Mouse (Mus musculus): ENCODE data around the gene Specc1.

Gene Specc1

DNA sequence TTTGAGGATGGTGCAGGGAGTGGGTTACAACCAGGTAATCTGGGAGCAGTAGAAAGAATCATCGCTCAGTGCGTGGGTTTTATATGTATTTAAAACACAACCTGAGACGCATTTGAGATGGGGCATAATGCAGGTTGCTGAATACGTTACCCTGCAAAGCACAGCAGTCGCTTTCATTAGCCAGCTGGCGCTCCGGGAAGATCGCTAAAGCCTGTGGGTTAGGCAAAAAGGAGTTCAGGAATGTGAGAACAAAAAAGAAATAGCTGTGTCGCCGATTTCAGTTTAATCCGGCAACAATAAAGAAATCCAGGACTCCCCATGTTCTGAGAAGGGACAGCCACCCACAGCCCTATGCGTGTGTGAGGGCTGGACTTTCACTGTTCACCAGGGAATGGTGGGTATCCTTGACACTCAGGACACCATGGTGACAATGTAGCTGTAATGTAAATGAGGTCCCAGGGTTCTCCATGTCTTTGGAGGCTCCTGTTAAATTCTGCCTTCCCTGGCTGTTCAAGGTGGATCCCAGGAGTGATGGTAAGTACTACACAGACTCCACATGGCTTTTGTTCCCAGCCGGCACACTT lies 58.6 kb downstream of the Specc1 start:
- no peak for DNase-seq (ENCODE audit: low read depth, low spot score)

DNA sequence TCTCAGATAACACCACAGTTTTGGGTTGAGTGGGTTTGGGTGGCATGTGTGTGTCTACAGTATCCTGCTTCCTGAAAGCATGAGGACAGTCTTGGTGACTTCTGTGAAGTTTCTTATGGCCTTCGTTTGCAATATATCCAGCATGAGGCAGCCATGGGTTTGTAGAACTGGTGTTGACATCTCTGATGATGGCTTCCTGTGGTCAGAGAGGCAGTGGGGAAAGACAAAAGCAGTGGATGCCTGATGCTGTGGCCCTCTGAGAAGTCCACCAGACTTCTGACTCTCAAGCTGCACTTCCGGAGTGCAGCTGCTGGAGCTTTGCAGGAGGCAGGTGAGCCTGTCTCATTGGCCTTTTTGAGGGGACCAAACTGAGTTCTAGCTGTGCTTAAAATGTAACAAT lies 60.4 kb downstream of the Specc1 start:
- no peak for DNase-seq (ENCODE audit: low read depth, low spot score)

DNA sequence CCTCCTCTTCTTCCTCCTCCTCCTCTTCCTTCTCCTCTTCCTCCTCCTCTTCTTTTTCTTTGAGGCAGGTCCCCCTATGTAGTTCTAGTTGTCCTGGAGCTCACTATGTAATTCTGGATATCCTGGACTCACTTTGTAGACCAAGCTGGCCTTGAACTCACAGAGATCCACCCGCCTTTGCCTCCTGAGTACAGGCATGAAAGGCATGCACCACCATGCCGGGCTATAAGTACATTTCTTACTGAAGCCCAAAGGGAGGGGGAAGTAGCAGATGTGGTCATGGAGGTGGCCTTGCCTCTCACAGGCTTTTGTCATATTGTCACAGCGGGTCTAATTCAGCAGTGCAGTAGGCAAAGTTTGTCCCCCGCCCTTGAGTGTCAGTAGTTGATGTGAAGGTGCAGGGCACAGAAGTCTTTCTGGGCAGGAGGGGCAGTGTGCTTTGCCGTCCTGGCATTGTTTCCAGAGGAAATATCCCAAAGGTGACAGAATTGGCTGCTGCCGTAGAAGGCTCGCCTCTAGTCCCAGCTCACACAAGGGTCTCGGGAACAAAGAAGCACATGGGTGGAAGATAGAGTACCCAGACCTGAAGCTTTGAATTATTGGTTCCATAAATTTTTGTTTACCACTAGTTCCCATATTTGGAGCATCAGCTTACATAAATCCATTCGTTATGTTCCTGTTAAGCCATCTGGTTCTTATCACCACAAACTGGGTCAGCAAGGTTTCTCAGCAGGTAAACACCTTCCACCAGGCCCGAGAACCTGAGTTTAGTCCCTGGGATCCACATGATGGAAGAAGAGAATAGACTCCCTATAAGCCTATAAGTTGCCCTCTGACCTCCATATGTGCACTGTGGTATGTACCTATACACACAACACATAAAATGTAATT lies 62.0 kb downstream of the Specc1 start:
- DNase-seq (ENCODE audit: low read depth, low spot score), result no peak

DNA sequence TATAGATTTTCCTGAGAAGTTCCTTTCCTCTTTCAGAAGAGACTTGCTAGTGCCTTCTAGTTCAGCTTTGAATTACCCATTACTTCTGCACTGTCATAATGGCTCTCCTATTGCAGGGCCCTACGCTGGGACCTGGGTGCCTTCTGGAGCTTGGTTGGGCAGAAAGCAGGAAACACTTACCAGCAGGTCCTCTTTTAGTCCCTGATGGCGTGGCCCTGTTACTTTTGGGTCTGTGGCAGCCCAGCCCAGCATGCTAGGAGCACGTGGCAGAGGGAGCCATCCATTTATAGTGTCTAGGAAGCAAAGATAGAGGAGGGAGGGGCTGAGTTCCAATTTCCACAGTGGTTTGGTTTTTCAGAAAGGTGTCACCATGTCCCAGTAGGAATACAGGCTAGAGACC lies 63.3 kb downstream of the Specc1 start:
- DNase-seq (ENCODE audit: low read depth, low spot score), result no peak

DNA sequence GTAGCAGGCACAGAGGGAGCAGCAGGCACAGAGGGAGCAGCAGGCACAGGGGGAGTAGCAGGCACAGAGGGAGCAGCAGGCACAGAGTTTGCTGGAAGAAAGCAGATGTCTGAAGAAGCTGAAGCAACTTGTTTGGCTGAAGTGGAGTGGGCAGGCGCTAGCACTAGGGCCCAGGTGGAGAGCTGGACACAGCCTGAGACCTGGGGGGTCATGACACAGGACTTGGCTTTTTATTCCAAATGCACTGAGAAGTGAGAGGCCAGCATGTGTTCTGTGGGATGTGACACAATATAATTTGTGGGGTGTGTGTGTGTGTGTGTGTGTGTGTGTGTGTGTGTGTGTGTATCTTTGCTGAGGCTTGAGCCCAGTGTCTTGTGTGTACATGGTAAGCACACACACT lies 64.3 kb downstream of the Specc1 start:
- DNase-seq (ENCODE audit: low read depth, low spot score), result no peak

DNA sequence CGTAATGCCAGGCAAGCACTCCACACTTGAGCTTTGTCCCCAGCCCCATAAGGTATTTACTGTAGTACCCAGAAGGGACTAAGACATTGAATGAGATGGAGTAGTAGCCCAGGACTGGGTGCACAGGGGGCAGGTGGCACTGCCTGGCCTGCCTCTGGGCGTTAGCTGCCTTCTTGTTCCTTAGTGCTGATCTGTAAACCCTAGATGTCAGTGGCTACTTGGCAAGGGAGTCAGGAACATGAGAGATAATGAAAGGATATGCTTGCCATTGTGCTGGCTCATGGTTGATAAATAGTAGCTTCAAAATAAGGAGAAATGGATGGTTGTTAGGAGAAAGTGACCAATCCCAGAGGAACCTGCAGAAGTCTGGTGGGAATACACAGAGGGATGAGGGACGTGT lies 65.5 kb downstream of the Specc1 start:
- DNase-seq (ENCODE audit: low read depth, low spot score), result no peak

DNA sequence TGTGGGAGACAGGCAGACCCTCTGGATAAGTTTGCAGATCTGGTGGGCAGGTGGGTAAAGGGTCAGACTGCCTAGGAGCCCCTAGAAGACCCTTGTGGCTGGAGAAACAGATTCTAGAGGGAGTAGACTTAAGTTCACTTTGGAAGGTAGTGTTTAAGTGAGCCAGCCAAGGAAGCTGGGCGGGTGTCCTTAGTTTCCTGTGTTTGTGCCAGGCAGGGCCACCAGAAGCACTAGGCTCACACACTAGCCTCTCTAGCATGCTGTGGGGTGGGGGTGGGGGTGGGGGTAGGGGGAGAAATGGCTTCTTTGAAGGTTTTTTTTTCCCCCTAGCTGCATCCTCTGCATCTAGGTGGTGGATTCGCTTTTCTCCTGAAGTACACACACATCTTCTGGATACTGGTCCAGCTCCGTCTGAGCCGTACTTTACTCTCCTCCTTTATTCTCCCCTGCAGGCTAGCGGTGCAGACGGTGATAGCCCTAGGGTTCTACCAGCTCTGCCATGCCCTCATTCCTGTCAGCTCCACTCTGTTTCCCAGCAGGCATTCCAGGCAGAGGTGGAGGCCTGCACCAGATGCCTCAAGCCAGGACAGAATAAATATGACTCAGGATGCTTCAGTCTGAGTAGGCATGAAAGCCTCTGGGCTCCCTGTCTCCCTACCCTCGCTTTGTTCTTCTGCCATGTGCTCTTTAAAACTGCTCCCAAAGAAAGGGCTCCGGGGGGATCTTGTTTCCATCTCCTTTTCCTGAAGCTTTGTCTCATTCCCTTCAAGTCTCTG lies 66.3 kb downstream of the Specc1 start:
- DNase-seq (ENCODE audit: low read depth, low spot score), result no peak

DNA sequence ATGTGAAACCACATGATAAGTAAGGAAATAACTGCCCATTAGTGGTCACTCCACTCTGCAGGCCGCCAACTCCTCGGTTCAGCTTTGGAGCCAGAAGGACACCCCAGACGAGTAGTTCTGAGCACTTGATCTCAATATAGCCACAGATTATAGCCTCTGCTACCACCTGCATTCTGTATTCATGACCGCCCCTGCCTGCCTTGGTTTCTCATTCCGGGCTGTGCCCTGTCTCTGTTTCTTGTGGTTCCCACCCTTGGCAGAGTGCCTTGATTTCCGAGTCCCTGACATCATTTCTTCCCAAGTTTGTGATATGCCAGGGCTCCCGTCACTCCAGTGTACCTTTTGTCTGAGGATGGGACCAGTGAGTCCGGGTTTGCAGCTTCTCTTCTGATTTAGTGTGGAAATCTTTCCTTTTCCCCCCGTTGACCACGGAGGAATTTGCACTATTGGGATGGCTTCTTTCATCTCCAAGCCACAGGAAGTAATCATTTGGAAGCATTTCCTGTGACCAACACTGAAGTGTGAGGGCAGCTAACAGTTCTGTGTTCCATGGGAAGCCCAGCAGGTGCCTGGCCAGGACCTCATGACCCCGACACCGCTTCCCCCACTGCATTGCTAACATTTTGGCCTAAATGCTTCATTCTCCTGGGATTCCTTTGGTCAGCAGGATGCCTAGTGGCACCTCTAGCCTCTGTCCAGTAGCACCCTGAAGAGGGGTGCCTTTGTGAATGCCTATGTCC lies 67.1 kb downstream of the Specc1 start:
- DNase-seq (ENCODE audit: low read depth, low spot score), result no peak

DNA sequence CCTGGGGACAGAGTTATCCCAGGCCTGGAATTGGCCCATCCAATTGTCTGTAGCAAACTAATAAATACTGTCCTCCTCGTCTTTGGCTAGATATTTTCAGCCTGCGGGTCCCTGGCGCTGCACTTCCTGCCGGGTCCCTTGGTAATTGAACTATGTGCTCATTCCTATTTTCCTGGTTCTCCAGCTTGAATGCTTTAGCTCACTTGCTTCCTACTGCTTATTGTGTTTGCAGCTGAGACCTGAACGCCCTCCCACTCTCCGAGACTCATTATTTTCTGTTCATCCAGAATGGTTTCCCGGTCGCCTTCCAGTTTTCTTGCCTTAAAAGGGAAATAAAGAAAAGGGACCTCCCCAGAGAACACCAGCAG lies 67.7 kb downstream of the Specc1 start:
- DNase-seq (ENCODE audit: low read depth, low spot score), result no peak

DNA sequence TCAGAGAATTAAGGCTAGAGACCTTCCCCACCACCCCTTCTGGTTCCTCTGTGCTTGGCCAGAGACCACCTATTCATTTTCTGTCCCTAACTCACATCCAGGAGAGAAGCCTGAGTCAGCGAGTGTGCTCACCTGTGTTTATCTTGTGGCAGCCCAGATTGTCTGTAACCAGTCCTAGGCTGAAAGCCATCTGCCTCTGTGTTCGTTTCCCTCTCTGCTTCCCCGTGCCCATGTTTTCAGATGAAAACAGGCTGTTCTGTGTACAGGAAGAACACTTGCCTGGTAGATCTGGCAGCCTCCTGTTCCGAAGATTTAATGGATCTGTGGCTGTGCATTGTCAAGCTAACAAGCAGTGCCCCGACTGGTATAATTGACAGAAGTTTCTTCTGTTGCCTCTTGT lies 68.4 kb downstream of the Specc1 start:
- no peak for DNase-seq (ENCODE audit: low read depth, low spot score)

DNA sequence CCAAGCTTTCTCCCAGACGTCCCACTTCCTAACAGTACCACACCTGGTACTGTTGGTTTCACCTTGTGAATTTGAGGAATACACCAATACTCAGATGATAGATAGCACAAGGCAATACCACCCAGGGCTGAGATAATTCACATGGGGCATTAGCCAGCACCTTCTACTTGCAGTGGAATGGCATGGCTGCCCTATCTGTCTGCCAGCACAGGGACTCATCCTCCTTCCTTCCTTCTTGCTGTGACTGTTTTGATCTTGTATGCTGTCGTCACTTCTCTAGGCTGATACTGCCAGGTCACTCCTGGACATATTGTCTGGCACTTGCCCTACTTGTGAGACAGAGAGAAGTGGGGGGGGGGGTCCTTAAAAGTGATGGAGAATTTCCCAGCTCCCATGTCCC lies 69.2 kb downstream of the Specc1 start:
- no peak for DNase-seq (ENCODE audit: low read depth, low spot score)

DNA sequence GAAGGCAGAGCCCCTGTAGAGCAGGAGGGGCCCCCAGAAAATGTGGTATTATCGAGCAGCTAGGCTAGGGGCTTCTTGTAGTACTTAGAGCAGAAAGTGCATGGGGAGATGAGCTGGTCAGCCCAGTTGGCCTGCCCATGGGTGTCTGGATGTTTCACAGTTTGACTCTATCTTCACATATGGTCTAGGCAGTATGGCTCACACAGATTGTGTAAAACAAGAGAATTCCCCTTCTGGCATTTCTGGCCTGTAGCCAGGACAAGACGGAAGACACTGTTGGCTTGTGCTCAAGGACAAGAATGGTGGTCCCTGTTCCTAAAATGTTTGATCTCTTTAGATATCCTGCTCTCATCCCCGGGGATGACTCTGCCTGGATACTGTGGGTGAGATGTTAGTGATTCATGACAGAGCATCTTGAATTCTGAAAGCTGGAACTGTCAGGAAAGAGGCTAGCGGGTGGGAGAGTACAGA lies 69.8 kb downstream of the Specc1 start:
- no peak for DNase-seq (ENCODE audit: low read depth, low spot score)

DNA sequence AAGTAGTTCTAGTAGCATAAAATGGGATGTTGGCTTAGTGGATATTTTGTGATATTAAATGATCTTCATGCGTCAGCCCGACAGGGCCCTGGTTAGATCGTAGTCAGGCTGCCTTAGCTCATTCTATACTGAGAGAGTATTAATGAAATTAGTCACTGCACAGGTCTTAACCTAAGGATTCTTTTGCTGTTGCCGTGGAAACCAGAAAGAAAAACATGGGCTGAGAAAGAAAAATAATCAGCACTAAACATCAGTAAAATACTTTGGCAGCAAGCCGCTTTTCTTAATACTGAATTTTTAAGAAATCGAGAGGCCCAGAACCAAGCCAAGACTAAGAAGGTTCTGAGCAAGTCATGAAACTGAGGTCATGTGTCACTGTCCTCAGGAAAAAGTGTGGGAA lies 70.7 kb downstream of the Specc1 start:
- no peak for DNase-seq (ENCODE audit: low read depth, low spot score)

DNA sequence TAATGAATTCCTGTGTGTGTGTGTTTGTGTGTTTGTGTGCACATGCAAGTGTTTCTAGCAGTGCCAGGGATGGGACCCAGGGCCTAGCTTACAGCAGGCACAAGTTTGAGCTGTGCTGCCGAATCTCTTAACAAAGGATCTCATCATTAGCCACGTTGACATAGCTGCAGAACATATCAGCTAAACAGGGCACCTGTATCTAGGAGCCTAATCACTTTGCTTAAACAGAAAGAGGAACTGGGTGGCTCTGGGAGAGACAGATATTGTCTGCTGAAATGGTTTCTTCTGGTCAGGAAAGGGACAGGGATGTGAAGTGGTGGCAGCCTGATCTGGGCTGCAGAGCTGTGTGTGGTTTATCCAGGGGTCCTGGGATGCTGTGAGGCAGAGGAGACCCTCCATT lies 71.1 kb downstream of the Specc1 start:
- DNase-seq (ENCODE audit: low read depth, low spot score), result no peak

DNA sequence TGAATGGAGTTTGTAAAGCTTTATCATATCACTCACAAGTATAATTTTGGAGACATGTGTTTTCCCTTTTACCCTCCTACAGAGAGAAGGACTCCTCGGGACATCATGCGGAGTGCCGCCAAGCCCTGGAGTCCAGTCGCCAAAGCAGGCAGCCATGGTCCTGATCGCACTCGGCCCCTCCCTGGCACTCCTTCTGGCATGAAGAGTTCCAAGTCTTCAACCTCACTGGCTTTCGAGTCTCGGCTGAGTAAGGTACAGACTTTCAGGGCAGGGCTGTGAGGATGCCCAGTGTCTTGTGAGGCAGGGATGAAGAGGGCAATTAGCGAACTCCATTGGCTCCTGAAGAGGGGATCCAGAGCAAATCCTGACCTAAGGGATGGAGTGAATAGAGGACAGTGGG lies 72.6 kb downstream of the Specc1 start:
- DNase-seq (ENCODE audit: low read depth, low spot score), result no peak

DNA sequence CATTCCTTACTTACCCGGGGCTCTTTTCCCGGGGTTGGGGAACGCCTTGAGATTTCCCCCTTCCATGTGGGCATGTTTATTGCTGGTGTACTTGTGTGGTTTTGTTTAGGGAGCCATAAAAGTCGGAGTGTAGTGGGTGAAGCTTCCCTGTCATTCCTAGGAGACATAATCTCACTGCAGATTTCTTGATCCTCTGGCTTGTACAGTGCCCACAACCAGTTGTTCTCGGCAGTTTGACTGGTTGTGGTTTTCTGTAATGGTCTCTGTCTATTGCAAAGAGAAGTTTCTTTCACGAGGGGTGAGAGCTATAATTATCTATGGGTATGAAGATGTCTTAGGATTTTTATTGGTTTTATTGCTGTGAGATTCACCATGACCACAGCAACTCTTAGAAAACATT lies 78.0 kb downstream of the Specc1 start:
- DNase-seq (ENCODE audit: low read depth, low spot score), result no peak

DNA sequence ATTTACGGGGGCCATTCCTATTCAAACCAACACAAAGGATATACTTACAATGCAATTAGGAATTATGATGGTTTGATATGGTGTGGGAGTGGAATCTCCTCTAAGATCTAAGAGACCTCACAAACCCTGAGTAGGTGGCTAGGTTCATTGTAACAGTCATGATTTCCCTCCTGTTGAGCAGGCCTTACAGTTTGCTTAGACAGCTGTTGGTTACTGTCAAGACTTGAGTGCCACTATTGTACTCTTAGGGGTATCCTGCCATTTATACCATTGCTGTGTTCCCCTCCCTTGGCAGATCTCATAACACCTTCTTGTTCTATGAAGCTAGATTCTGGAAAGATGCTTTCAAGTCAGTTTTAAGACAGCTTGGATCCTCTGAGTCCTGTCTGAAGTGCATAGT lies 78.7 kb downstream of the Specc1 start:
- no peak for DNase-seq (ENCODE audit: low read depth, low spot score)

DNA sequence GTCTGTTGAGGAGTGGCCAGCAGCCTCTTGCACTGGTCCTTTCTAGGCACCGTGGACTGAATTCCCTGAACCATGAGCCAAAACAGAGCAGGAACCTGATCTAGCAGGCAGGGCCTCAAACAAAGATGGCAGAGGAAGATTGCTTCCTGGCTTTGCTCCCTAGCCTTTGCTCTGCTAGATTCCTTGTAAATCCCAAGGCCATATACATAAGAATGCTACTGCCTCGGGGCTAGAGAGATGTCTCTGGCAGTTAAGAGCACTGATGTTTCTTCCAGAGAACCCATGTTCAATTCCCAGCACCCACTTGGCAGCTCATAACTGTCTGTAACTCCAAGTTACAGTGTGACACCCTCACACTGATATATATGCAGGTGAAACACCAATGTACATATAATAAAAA lies 83.6 kb downstream of the Specc1 start:
- DNase-seq (ENCODE audit: low read depth, low spot score), result no peak

DNA sequence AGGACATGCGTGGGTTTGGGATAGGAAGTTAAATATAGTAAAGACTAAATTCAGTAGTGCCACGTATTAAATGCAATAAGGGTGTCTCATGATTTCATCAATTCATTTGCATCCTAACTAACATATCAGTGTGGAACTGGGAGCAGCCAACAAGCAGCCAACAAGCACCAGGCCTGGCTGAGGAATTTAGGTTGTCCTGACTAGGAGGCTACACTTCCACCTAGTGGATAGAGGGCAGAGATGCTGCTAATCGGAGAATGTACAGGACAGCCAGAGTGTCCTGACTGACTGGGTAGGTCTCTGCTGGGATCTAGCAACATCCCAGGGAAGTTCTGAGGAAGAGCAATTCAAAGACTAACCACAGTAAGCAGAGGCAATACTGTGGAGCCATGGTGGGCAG lies 88.1 kb downstream of the Specc1 start:
- DNase-seq (ENCODE audit: low read depth, low spot score), result peak; percentile 39

DNA sequence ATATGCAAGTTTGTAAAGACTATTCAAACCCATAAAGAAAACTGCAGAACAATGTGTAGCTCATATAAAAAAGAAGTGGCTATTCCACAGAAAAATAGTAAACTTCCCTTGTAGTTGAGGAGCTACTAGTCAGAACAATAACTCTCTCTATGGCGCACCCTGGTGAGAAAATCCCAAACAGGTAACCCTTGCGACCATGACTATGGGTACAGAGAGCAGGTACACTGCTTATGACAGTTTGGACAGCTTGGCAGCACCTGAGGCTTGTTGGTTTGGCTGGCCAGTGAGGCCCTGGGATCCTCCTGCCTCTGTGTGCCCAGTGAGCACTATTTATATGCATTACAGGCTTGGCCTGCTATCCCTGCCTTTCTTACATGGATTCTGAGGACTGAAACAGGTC lies 89.4 kb downstream of the Specc1 start:
- DNase-seq (ENCODE audit: low read depth, low spot score), result no peak

DNA sequence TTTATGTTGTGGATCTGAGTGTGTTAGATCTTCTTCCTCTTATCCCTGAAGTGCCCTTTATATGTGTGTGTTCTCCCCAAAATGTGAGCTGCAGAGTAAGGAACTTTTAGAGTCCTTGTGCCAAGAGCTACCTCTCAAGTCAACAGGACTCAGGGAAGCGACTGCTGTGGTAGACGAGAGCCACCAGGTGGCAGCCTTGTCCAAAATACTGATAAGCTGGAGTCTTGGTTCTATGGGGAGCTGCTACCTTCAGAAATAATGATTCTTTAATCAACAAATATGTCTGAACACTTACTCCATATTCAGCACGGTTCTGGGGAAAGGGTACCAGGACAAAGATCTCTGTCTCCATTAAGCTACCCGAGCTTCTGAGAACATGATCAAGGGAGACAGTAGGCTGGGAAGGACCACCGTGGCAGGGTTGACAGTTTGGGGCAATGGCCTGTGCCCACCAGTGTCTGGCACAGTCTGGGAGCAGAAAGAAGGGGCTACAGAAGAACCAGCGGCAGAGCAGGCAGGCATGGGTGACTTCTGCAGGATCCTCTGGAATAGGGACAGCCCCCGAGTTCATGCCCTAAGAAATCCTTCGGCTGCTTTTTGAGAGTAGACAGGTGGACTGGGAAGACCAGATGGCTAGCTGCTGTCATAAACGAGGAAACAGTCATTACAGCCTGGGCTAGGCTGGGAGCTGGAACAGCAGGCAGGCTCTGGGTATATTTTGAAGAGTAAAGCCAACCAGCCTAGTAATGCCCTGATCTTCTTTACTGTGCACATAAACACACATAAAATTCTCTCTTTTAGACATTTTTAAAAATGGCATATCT lies 91.5 kb downstream of the Specc1 start:
- DNase-seq (ENCODE audit: low read depth, low spot score), result peak; percentile 74

Measured in mesoderm, embryonic 11.5 days (tissue).